Mouse (Mus musculus) embryonic facial prominence, embryonic 12.5 days (tissue): ENCODE results near the gene Bpifc. TPM values are rescaled to one million over a fixed set of nuclear protein-coding genes. Genes with fewer than 3 reads are reported as not detected.

Source experiments
- polyA plus RNA-seq: library from polyadenylated mRNA; unstranded; fragments of >200 nt; fragmentation: Nextera tagmentation; extraction: Ambion mirVana; gene quantifications from 2 replicates; pipeline ENCODE4 v1.2.1, GENCODE M21; 2016

Bpifc gene
- polyA plus RNA-seq, 1 experiment from 2014 or later = not detected

Other genes with a start within 250 kb of the Bpifc start
- 85.3 and 87.7 TPM in 2 replicates for gene Pwp1, start 182.4 kb downstream of the Bpifc start, polyA plus RNA-seq
- 30.3 and 30.8 TPM in 2 replicates for gene Prdm4, start 94.8 kb downstream of the Bpifc start, polyA plus RNA-seq
- gene Ascl4, start 84.2 kb downstream of the Bpifc start, polyA plus RNA-seq = 0.83 and 0.94 TPM in 2 replicates
- 215 and 219 TPM in 2 replicates for gene Rtcb, start 54.1 kb downstream of the Bpifc start, polyA plus RNA-seq
- 25.0 and 27.9 TPM in 2 replicates for gene Fbxo7, start 10.1 kb upstream of the Bpifc start, polyA plus RNA-seq